Mouse (Mus musculus) cerebellum, postnatal 36 days (tissue): Measurements from ENCODE around the gene Lhfpl3.
A peak's percentile ranks its signal among the peaks of the same experiment; 100 is the strongest.

Source experiments
- DNase-seq, 2 experiments: peaks; one replicate each; pipeline ENCODE4 v3.0.0; 2021 to 2022; ENCODE audit warnings: mixed read lengths in 2 of 2

The Lhfpl3 gene

GRCm38 (mm10) chr5:22928746-22929145, 182.9 kb downstream of the Lhfpl3 start:
- DNase-seq: no peak

GRCm38 (mm10) chr5:22943306-22943705, 197.4 kb downstream of the Lhfpl3 start:
- DNase-seq: no peak

DNA sequence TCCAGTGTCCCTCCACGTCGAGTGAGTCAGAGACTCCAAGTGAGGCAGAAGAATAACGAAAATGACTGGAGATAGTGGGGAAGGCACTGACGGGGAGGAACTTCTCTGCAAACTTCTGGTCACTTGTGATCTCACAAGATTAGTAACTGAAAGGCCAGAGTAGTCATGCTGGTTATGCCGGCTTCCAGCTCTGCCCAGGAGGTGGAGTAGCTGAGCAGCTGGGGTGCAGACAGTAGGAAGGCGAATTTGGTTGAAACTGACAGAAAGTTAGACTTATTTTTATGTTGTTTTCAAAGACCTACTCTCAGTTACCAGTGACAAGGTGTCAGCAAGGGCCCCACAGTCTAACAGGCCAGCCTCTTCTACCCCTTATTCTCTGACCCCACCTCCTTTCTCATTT, 217.4 kb downstream of the Lhfpl3 start:
- no peak for DNase-seq

- DNase-seq: no peak
Measured at GRCm38 (mm10) chr5:22986771-22987170, 240.9 kb downstream of the Lhfpl3 start.

GRCm38 (mm10) chr5:22999811-23000210, 254.0 kb downstream of the Lhfpl3 start:
- no peak for DNase-seq

GRCm38 (mm10) chr5:23003123-23003797, 257.4 kb downstream of the Lhfpl3 start:
- peak; percentile 11 to 35 for DNase-seq

- no peak for DNase-seq
Measured at GRCm38 (mm10) chr5:23006207-23006606, 260.3 kb downstream of the Lhfpl3 start.

- DNase-seq: peak in 1 of 2 experiments; percentile 8
Measured at GRCm38 (mm10) chr5:23010460-23010859, 264.6 kb downstream of the Lhfpl3 start.

DNA sequence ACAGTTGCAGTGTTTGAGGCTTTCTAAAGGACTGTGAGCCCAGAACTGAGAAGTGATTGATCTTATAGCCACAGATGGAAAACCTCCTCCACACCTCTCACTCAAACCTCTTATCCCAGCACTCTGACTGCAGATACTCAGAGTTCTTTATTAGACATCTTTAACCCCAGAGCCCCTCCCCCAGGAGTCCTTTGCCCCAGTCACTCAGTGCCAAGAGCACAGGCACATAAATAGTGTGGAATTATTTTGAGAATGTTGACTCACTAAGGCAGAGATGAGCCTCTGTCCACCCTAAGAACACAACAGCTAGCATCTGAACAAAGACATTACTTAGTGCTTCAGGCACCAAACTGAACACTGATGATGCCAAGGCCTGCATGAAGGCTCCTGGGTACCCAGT, 268.1 kb downstream of the Lhfpl3 start:
- DNase-seq: no peak

DNA sequence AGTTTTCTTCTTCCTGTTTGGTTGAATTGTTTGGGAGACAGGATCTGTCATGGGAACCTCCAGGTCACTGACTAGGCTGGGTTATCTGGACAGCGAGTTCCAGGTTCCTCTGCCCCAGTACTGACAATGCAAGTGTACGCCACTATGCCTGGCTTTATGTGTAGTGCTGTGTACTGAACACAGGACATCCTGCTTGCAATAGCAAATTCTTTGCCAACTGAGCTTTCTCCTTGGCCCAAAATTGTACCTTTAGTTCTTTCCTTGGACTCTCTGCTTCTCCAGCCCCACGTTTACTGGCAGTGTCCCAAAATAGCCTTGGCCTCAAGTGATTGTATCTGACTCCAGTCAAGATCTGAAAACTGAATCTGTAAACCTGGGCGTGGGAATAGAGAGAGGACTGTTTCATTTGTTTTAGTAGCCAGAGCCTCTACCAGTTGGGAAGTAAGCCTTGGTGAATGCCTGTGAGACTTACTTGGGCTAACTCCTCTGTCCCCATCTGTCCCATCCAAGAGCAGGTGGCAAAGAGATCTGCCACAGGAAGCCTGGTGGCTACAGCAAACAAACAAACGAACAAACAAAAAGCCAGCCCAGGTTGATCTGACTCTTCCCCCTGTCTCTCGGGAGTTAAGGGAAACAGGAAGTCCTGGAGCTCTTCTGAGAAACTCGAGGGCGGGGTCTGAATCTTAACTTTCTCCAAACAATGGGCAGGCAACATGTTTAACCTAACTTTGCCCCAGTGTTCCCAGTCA, 269.9 kb downstream of the Lhfpl3 start:
- DNase-seq: no peak

GRCm38 (mm10) chr5:23034944-23035726, 289.3 kb downstream of the Lhfpl3 start:
- peak; percentile 42 to 62 for DNase-seq

DNA sequence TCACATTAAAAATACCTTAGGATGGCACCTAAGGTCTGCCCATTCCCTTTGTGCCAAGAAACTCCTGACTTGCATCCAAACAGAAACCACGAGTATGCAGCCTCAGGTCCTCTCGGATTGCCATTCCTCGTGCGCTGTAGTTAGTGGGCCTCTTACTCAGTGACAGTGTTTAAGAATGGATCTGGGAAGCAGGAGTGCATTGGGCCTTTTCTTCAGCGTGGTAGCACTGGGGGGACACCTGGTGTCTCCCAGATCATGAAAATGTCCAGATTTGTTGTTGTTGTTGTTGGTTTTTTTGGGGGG, 289.8 kb downstream of the Lhfpl3 start:
- DNase-seq: no peak

DNA sequence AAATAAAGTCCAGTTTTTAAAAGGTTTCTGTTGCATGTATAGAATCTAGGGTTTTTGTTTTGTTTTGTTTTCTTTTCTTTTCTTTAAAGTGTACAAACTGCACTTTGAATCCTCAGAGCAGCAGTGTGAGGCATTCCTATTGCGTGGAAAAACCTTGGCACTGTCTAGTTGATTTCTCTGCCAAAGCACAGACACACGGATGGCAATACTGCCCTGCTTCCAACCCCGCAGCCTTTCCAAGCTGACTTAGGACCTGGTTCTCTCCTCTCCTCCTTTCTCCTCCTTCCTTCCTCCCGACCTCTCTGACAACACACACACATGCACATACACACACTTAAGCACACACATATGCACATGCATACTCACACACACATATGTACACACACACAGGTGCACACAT, 294.6 kb downstream of the Lhfpl3 start:
- peak; percentile 12 to 22 for DNase-seq

DNA sequence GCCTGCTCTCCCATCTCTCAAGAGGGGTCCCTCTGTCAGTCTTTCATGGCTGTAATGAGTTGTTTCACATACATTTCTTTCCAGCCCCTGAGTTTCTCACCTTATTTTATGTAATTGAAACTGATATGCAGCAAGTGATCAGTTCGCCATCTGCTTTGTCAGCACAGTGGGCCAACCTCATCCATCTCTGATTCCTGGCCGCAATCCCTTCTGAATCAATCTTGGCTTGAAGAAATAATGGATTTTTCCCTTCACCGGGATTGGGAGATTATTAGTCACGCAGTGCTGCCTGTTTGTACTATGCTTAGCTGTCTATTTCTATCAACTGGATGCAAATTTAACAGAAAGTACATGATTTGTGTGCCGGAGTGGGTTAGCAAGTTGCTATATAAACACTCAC, 297.0 kb downstream of the Lhfpl3 start:
- DNase-seq: no peak

- DNase-seq: no peak
Measured at GRCm38 (mm10) chr5:23049083-23049663, 303.3 kb downstream of the Lhfpl3 start.

DNA sequence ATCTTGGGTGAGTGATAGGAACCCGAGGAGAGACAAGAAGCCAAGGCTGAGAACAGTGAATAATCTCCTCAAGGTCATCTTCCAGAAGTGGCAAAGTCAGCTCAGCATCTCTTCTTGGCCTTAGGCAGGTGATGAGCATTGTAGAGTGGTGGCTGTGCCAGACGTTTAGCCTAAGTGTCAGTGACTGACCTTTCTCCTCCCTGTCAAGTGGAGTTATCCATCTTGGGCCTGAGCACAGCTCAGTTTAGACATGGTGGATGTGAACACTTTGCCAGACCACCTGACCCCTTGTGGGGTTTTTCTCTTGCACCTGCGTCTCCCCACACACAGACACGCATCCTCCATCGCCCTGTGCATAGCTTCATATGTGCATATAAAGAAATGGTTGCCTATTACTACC, 305.6 kb downstream of the Lhfpl3 start:
- no peak for DNase-seq

GRCm38 (mm10) chr5:23094894-23095293, 349.0 kb downstream of the Lhfpl3 start:
- no peak for DNase-seq

- DNase-seq: no peak
Measured at GRCm38 (mm10) chr5:23106536-23106935, 360.7 kb downstream of the Lhfpl3 start.

- DNase-seq: no peak
Measured at GRCm38 (mm10) chr5:23111307-23111706, 365.4 kb downstream of the Lhfpl3 start.

- DNase-seq: no peak
Measured at GRCm38 (mm10) chr5:23114249-23114648, 368.4 kb downstream of the Lhfpl3 start.

- DNase-seq: peak; percentile 23 to 31
Measured at GRCm38 (mm10) chr5:23126851-23127250, 381.0 kb downstream of the Lhfpl3 start.

- DNase-seq: no peak
Measured at GRCm38 (mm10) chr5:23140183-23140921, 394.5 kb downstream of the Lhfpl3 start.

DNA sequence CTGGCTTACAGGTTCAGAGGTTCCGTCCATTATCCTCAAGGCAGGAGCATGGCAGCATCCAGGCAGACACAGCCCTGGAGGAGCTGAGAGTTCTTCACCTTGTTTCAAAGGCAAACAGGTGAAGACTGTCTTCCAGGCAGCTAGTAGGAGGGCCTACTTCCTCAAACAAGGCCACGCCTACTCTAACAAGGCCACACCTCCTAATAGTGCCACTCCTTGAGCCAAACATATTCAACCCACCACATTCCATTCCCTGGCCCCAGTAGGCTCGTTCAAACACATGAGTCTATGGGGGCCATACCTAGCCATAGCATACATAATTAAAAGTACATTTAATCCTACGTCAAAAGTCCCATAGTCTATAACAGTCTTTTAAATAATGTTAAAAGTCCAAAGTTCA, 407.4 kb downstream of the Lhfpl3 start:
- DNase-seq: no peak
